Mouse (Mus musculus) layer of hippocampus, postnatal 25 days (tissue): ENCODE measurements at regions not wholly inside any gene's neighbourhood (a gene's known extent, or its start where the extent isn't known, plus 50 kb on each side); places are given as distances from the start of the nearest gene placed in this dataset.

ENCODE experiments used
- DNase-seq, 2 experiments: peaks; one replicate each; pipeline ENCODE4 v3.0.0; 2022; ENCODE audit warnings: mixed read lengths in 2 of 2, low spot score in 1 of 2; ENCODE audit errors: extremely low spot score in 1 of 2

DNA sequence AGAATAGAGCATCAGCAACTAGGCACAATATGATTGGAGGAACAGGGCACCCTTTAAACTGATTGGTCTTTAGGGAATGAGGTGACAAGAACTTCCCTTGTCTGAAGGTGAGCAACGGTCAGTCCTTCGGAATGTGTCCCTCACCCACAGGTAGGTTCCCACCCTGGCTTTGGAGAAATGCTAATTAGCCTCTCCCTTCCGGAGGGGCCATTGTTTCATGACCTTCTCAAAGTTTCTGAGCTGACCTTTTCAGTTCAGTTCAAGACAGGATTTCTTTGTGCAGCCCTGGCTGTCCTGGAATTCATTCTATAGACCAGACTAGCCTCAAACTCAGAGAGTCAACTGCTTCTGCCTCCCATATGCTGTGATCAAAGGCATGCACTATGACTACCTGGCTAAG lies 53.5 kb upstream of the Klf9 start:
- no peak for DNase-seq

- DNase-seq: no peak
These were observed 51.9 kb upstream of the Klf9 start for GRCm38 (mm10) chr19:23089081-23089480.

DNA sequence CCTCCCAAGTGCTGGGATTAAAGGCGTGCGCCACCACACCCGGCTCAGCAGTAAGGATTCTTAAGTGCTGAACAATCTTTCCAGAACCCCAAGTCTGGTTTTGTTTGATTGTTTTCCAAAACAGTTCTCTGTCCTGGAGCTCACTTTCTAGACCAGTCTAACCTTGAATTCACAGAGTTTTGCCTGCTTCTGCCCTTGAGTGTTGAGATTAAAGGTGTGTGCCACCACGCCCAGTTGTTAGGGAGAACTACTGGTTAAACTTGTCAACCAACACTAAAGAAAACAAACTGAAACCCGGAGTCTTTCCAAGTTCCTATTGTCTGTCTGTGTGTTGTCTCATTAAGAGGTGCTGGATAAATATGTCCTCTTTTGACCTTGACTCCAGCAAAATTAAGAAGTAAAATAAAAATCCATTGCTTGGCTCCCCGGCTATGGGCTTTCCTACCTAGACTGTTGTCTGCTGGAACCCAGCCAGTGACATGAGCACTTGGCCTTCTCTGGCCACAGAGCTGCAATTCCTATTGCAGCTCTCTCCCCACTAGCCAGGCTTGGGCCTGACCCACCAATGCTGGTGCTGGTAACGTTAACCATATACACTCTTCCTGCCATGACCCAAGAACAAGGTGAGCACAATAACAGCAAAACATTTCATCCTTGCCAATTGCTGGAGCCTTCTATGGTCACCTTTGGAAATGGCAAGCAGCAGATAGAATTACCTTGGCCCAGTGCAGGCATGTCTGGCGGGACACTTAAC lies 51.1 kb upstream of the Klf9 start:
- no peak for DNase-seq
